Mouse (Mus musculus) liver, embryonic 12.5 days (tissue): ENCODE measurements at regions not wholly inside any gene's neighbourhood (a gene's known extent, or its start where the extent isn't known, plus 50 kb on each side); places are given as distances from the start of the nearest gene placed in this dataset.

Experiments
- ATAC-seq: fragments of 200-750 bp; cut with Nextera tagmentation; 2 replicates; pipeline ENCODE4 v1.8.0; 2017; ENCODE audit warnings: moderate number of reproducible peaks, mild to moderate bottlenecking, moderate library complexity
- H3K27ac ChIP-seq: fragments of 300-500 bp; sonication (generic); 2 replicates; pipeline ENCODE4 v1.5.1; 2016; ENCODE audit warnings: mild to moderate bottlenecking
- H3K27me3 ChIP-seq: fragments of 300-500 bp; sonication (generic); replicated peaks from 2 replicates; pipeline ENCODE4 v1.6.1; 2016; ENCODE audit warnings: mild to moderate bottlenecking, moderate library complexity
- H3K36me3 ChIP-seq: fragments of 300-500 bp; sonication (generic); 2 replicates; pipeline ENCODE4 v1.6.1; 2016; ENCODE audit warnings: mild to moderate bottlenecking, moderate library complexity
- H3K4me1 ChIP-seq: fragments of 300-500 bp; sonication (generic); 2 replicates; pipeline ENCODE4 v1.6.1; 2016
- H3K4me2 ChIP-seq: fragments of 300-500 bp; sonication (generic); 2 replicates; pipeline ENCODE4 v1.6.1; 2016; ENCODE audit warnings: mild to moderate bottlenecking, moderate library complexity
- H3K4me3 ChIP-seq: fragments of 300-500 bp; sonication (generic); 2 replicates; pipeline ENCODE4 v1.5.1; 2016; ENCODE audit warnings: mild to moderate bottlenecking, moderate library complexity
- H3K9ac ChIP-seq: fragments of 300-500 bp; sonication (generic); 2 replicates; pipeline ENCODE4 v1.6.1; 2016; ENCODE audit warnings: mild to moderate bottlenecking, moderate library complexity
- H3K9me3 ChIP-seq: fragments of 300-500 bp; sonication (generic); replicated peaks from 2 replicates; pipeline ENCODE4 v1.6.1; 2016; ENCODE audit warnings: mild to moderate bottlenecking, moderate library complexity
- whole genome bisulfite sequencing: fragments of 180-500 bp; shearing (Covaris S2); methylation state at CpG from one replicate; pipeline ENCODE4 v1.1.7; 2016; ENCODE audit not compliant: insufficient replicate concordance; 5-methylcytosine and 5-hydroxymethylcytosine counted together

DNA sequence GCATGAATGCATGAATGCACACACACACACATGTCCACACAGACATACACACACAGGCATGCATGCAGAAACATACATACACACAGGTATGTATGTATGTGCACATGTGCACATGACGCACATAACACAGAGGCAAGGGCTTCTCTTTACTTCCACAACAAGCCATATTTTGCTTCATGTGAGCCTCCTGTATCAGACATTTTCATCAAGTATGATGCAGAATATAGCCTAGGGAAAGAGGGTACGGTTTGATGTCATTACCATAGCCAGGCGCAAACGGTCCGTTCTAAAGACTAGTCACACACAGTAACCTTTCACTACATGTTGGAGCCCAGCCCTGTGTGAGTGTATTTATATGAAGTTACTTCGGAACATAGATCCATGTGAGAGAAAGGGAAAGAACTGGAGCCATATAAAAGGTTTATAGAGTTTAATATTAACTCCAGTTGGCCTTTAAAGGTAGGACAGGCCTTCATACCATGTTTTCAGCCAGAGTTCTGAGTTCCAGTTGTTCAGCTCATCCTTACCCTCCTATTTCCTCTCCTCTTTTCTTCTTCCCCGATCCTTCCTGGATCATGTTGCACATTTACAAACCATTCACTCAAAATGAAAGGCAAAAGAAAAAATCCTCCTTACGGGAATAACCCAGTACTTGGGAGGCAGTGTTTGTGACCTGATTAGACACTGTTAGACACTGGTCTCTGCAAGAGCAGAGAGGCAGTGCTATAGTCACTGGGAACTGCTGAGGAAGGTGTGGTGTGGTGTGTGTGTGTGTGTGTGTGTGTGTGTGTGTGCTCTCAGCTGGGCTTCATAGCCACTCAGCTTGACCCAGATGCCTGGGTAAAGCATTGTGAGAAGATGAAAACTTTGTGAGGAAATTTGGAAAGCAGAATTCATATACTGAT is 434.1 kb upstream of the Ccnh start:
- no peak overlapping the region for H3K9ac ChIP-seq
- no peaks in the 10 kb centered on the region for H3K36me3 ChIP-seq
- no peak overlapping the region for H3K27ac ChIP-seq
- H3K4me2 ChIP-seq = no peak overlapping the region
- no peaks in the 10 kb centered on the region; the same call in 1 of the 2 replicates for H3K27me3 ChIP-seq
- 77% methylated on average over 8 of the region's 8 CpGs for WGBS
- no peaks in the 10 kb centered on the region for H3K4me1 ChIP-seq
- no peaks in the 10 kb centered on the region for H3K9me3 ChIP-seq
- ATAC-seq = no peak
- no peak overlapping the region for H3K4me3 ChIP-seq

DNA sequence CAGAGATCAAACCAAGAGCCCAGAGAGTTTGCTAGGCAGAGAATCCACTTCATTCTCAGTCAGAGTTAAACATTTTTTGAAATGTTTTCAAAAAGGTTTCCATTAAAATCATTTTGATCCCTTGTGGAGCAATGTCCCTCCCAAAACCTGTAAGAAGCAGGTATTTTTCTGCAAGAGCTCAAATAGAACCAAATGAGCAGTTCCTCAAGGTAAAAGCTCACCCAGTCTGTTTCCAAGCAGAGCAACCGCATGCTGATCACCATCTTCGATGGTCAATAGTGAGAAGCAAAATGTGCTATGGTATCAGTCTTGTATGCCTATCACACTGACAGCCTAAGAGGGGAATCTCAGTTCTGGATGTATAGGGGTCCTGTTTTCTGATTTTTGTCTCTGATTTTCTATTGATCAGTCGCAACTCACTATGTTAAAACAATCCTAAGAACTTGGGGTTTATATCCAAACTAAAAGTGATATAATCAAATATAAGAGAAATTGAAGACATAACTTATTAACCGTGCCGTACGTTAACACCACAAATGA is 432.3 kb upstream of the Ccnh start:
- H3K27me3 ChIP-seq = no peaks in the 10 kb centered on the region; the same call in 1 of the 2 replicates
- no peak overlapping the region for H3K27ac ChIP-seq
- no peak overlapping the region for H3K4me3 ChIP-seq
- no peak for ATAC-seq
- H3K4me1 ChIP-seq = no peaks in the 10 kb centered on the region
- H3K36me3 ChIP-seq = no peaks in the 10 kb centered on the region
- H3K9me3 ChIP-seq = no peaks in the 10 kb centered on the region
- 77% methylated on average over 6 of the region's 6 CpGs for WGBS
- H3K9ac ChIP-seq = no peak overlapping the region
- no peak overlapping the region for H3K4me2 ChIP-seq

DNA sequence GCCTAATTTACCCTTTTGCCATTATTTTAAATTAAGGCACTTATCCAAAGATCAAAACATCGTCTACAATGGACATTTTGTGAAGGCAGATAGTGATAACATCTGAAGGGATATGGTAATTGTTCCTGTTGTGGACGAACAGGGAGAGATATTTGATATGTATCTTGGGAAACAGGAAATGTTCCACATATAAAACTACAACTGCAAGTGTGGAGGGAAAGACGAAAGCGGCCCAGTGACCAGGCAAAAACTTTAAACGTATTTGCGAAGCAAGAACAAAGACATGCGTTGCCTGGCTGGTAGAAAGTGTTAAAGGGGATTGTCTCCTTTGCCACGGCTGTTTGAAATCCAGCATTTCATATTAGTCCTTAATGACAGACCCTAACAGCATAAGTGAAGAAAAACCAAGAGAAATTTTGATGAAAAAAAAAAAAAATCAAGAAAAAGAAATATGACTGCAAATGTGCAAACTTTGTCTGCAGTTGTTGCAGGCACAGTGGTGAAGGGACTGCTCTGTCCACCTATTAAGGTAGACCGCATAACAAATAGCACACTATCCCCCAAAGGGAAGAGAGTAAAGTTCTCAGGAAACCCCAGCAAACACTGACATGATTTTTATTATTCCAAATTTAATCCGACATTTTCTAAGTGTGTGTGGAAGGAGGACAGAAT is 431.2 kb upstream of the Ccnh start:
- WGBS = 39% methylated on average over 10 of the region's 10 CpGs
- Histone ChIP-seq H3K9me3 (no peaks in the 10 kb centered on the region), H3K4me2 (no peak overlapping the region), H3K27me3 (no peaks in the 10 kb centered on the region; the same call in 1 of the 2 replicates), H3K4me3 (no peak overlapping the region), H3K4me1 (no peaks in the 10 kb centered on the region), H3K27ac (no peak overlapping the region), H3K9ac (no peak overlapping the region), H3K36me3 (no peaks in the 10 kb centered on the region)
- no peak for ATAC-seq

DNA sequence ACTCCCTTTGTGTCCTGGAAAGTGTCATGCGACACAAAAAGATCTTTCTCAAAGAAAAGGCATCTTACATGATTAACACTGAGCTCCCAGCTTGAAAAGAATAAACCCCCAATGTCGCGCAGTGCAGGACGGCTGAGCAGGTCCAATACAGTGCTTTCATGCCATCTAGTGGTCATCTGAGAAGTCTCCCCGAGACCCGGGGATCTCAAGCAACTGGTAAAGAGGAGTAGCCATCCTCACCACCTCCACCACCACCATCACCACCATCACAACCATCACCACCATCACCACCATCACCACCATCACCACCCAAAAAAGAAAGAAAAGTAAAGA is 430.7 kb upstream of the Ccnh start:
- no peak overlapping the region for H3K4me3 ChIP-seq
- no peak overlapping the region for H3K4me2 ChIP-seq
- H3K27me3 ChIP-seq = no peaks in the 10 kb centered on the region; the same call in 1 of the 2 replicates
- H3K36me3 ChIP-seq = no peaks in the 10 kb centered on the region
- 1% methylated on average over 6 of the region's 6 CpGs for WGBS
- no peak overlapping the region for H3K27ac ChIP-seq
- no peak overlapping the region for H3K9ac ChIP-seq
- no peak for ATAC-seq
- H3K9me3 ChIP-seq = no peaks in the 10 kb centered on the region
- H3K4me1 ChIP-seq = no peaks in the 10 kb centered on the region

DNA sequence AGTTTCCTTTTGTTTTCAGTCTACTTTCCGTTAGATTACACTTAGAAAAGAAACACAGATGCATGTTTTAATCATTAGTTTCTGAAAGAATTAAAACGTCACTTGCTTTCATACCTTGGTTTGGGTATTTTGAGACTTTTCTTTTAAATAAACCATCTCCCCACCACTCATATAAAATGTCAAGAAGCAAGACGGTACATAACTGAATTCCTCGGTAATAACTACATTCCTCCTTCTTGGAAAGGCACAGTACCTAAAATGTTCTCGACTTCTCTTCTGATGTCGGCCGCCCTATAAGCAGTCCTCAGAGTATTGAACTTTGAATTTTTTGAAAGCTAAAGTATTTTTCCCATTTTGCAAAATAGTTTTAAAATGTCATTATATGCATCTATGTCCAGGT is 430.1 kb upstream of the Ccnh start:
- Histone ChIP-seq H3K4me1 (no peaks in the 10 kb centered on the region), H3K27me3 (no peaks in the 10 kb centered on the region; the same call in 1 of the 2 replicates), H3K4me3 (no peak overlapping the region), H3K9me3 (no peaks in the 10 kb centered on the region), H3K4me2 (no peak overlapping the region), H3K36me3 (no peaks in the 10 kb centered on the region), H3K9ac (no peak overlapping the region), H3K27ac (no peak overlapping the region)
- ATAC-seq = no peak
- 61% methylated on average over 7 of the region's 7 CpGs for WGBS

DNA sequence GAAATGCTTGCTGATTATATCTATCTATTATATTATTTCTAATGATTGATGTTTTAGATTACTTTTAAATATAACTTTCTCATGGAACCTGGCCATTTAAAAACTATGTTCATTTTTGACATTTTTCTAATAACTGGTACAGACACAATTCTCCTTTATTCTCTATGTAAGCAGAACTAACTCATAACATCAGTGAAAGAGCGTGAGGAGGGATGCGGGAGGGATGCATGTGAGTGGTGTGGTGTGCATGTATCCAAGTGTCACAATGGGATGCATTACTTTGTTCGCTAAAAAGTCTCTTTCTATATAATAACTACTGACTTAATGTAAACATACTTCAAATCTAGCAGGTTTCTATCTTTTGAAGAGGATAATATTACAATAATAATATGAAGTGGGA is 428.7 kb upstream of the Ccnh start:
- Histone ChIP-seq H3K4me3 (no peak overlapping the region), H3K27me3 (no peaks in the 10 kb centered on the region; the same call in 1 of the 2 replicates), H3K9me3 (no peaks in the 10 kb centered on the region), H3K9ac (no peak overlapping the region), H3K4me2 (no peak overlapping the region), H3K36me3 (no peaks in the 10 kb centered on the region), H3K27ac (no peak overlapping the region), H3K4me1 (no peaks in the 10 kb centered on the region)
- WGBS = 57% methylated on average over 3 of the region's 3 CpGs
- ATAC-seq = no peak

DNA sequence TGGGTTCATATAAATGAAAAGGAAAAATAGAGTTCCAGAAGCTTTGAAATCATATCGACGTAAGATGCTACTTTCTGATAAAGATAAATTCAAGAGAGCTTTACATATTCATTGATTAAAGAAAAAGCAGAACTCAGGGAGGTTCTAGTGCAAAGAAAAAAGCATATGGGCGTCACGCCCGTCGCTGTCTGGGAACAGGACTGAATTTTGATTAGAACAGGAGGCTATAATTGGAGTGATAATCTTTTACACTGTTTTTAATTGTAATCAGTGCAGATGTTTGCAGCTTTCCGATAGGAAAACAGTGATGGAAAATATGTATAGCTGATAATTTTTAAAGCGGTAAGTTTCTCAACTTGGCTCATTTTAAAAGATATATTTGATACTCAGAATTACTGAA is 428.2 kb upstream of the Ccnh start:
- no peaks in the 10 kb centered on the region for H3K4me1 ChIP-seq
- H3K9me3 ChIP-seq = no peaks in the 10 kb centered on the region
- no peak overlapping the region for H3K27ac ChIP-seq
- H3K4me2 ChIP-seq = no peak overlapping the region
- no peaks in the 10 kb centered on the region for H3K36me3 ChIP-seq
- 53% methylated on average over 8 of the region's 8 CpGs for WGBS
- no peaks in the 10 kb centered on the region; the same call in 1 of the 2 replicates for H3K27me3 ChIP-seq
- no peak for ATAC-seq
- H3K4me3 ChIP-seq = no peak overlapping the region
- no peak overlapping the region for H3K9ac ChIP-seq

DNA sequence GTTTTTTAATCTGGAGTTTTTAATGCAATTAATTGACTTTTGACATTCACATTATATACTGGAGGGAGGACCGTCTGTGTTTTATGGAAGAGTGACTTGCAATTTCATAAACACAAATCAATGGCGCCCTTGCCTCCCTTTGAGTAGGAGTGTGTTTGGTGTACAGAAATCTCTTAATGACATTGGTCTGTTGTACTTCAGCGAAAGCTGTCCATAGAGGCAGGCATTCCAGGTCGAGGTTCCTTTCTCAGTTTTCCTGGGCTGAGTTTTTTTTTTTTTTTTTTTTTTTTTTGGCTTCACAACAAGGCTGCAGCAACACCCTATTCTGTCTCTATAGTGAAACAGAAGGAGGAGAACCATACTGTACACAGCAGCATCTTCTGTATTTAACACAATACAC is 427.4 kb upstream of the Ccnh start:
- no peak for ATAC-seq
- Histone ChIP-seq H3K4me1 (no peaks in the 10 kb centered on the region), H3K27me3 (no peaks in the 10 kb centered on the region; the same call in 1 of the 2 replicates), H3K9me3 (no peaks in the 10 kb centered on the region), H3K27ac (no peak overlapping the region), H3K9ac (no peak overlapping the region), H3K4me2 (no peak overlapping the region), H3K36me3 (no peaks in the 10 kb centered on the region), H3K4me3 (no peak overlapping the region)
- 54% methylated on average over 4 of the region's 4 CpGs for WGBS

DNA sequence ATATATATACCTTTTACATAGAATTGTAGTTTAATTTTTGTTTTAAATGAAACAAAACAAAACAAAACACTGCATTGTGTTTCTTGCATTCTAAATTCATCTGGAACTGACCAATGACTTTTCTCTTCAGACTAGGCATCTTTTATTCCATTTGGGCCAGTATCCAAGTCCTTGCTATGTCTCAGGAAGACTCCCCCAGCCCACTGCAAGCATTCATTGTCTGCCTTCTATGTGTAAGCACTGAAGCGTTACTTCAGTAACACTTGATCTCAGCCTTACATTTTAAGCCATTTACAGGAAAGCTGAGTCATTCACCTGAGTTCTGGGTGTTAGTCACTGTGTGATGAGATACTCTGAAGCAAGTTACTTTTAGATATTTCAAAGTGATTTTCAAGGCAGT is 425.3 kb upstream of the Ccnh start:
- 80% methylated on average over 1 of the region's 1 CpGs for WGBS
- H3K4me3 ChIP-seq = no peak overlapping the region

DNA sequence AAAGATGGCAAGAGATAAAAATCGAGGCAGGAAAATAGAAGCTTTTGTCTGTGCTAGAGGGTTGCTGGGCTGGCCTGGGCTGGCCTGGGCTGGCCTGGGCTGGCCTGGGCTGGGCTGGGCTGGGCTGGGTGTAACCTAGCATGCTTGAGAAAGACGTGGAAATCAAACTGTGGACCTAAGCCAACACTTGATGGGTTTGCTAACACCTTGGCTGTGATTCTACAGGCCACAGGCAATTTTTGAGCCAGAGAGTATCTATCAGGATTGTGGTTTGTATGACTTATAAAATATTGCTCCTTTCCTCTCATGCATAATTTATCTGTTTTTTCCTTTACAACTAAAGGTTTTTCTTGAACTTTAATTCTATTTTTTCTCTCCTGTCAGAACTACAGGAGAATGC is 417.3 kb upstream of the Ccnh start:
- no peaks in the 10 kb centered on the region for H3K9me3 ChIP-seq
- ATAC-seq = no peak
- no peak overlapping the region for H3K9ac ChIP-seq
- no peak overlapping the region for H3K27ac ChIP-seq
- no peaks in the 10 kb centered on the region for H3K36me3 ChIP-seq
- no peaks in the 10 kb centered on the region for H3K27me3 ChIP-seq
- no peak overlapping the region for H3K4me2 ChIP-seq
- H3K4me1 ChIP-seq = no peaks in the 10 kb centered on the region
- H3K4me3 ChIP-seq = no peak overlapping the region
- 27% methylated on average over 2 of the region's 2 CpGs for WGBS

More for the DNA sequence above, 425.3 kb upstream of the Ccnh start:
- ATAC-seq = no peak
- Histone ChIP-seq H3K9me3 (no peaks in the 10 kb centered on the region), H3K4me2 (no peak overlapping the region), H3K27me3 (no peaks in the 10 kb centered on the region), H3K4me1 (no peaks in the 10 kb centered on the region), H3K9ac (no peak overlapping the region), H3K36me3 (no peaks in the 10 kb centered on the region), H3K27ac (no peak overlapping the region)

DNA sequence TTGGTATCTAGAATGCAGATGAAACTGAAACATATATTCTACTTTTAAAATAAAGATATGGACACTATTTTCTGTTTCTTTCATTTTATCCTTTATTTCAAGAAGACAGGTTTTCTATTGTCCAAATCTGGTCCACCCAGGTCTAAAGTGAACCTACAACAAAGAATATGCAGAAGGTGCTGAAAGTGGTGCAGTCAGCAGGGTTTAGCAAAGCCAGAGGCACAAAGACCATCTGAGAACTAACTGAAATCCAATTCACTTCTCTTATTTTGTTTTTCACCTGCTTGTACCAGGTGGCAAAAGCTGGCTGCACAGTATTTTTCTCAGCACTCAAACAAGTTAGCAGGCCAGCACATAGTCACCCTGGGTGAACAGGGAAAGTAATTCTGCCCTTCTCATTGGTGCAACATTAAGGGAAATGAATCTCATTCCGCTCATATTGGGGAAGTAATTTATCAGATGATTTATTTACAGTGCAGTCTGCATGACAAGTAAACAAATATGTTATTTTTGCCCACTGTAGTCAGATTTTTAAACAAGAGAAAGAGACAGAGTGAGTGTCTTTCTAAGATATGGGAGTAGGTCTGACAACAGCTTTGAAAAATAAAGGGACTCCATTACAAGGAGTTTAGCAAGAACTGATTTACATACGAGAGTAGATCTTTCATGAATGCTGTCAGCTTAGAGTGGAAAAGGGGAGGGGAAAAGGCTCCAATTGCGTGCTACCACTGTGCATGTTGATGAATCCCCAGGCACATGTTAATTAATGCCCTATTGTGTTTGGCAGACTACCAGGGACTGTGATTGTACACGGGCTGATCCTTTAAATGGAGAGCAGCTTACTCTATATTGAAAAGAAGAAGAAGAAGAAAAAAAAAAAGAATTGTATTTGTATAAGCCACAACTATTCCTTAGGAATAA is 405.9 kb upstream of the Ccnh start:
- Histone ChIP-seq H3K36me3 (no peaks in the 10 kb centered on the region), H3K27ac (no peak overlapping the region), H3K9ac (no peak overlapping the region), H3K4me1 (no peaks in the 10 kb centered on the region), H3K9me3 (no peaks in the 10 kb centered on the region), H3K4me2 (no peak overlapping the region), H3K27me3 (no peaks in the 10 kb centered on the region), H3K4me3 (no peak overlapping the region)
- ATAC-seq = no peak
- 30% methylated on average over 4 of the region's 4 CpGs for WGBS
